Mouse (Mus musculus): ENCODE results near the gene Gtf3c5.

GRCm38 (mm10) chr2:28525219-28525942 lies 58.2 kb downstream of the Gtf3c5 start:
- TF ChIP-seq GATA1 (IDR thresholded peaks at IDR 0.05; ENCODE audit: low read length) (no peak), TAL1 (IDR thresholded peaks at IDR 0.05; ENCODE audit: low read length) (no peak)
